Mouse (Mus musculus) forebrain, embryonic 15.5 days (tissue): ENCODE results near the gene Xpo4. TPM values are rescaled to one million over a fixed set of nuclear protein-coding genes. Genes with fewer than 3 reads are reported as not detected.

Experiments used
- ATAC-seq: fragments of 200-750 bp; cut with Nextera tagmentation; replicated peaks from 2 replicates; pipeline ENCODE4 v1.8.0; 2017; ENCODE audit warnings: mild to moderate bottlenecking, moderate TSS enrichment, moderate library complexity
- H3K27ac ChIP-seq: fragments of 300-500 bp; sonication (generic); replicated peaks from 2 replicates; pipeline ENCODE4 v1.5.1; 2015; ENCODE audit warnings: mild to moderate bottlenecking, inconsistent platforms
- H3K27me3 ChIP-seq: fragments of 300-500 bp; sonication (generic); 2 replicates; pipeline ENCODE4 v1.6.1; 2015; ENCODE audit warnings: inconsistent platforms
- H3K36me3 ChIP-seq: fragments of 300-500 bp; sonication (generic); 2 replicates; pipeline ENCODE4 v1.6.1; 2015; ENCODE audit warnings: mild to moderate bottlenecking, inconsistent platforms
- H3K4me1 ChIP-seq: fragments of 300-500 bp; sonication (generic); 2 replicates; pipeline ENCODE4 v1.6.1; 2015; ENCODE audit warnings: inconsistent platforms
- H3K4me2 ChIP-seq: fragments of 300-500 bp; sonication (generic); replicated peaks from 2 replicates; pipeline ENCODE4 v1.6.1; 2015; ENCODE audit warnings: mild to moderate bottlenecking, inconsistent platforms
- H3K4me3 ChIP-seq: fragments of 300-500 bp; sonication (generic); 2 replicates; pipeline ENCODE4 v1.5.1; 2015; ENCODE audit warnings: mild to moderate bottlenecking, inconsistent platforms
- H3K9ac ChIP-seq: fragments of 300-500 bp; sonication (generic); replicated peaks from 2 replicates; pipeline ENCODE4 v1.6.1; 2015; ENCODE audit warnings: mild to moderate bottlenecking, inconsistent platforms
- H3K9me3 ChIP-seq: fragments of 300-500 bp; sonication (generic); 2 replicates; pipeline ENCODE4 v1.6.1; 2016; ENCODE audit warnings: inconsistent platforms
- WGBS: fragments of 180-500 bp; shearing (Covaris S2); methylation state at CpG from one replicate; pipeline ENCODE4 v1.1.7; 2015; ENCODE audit warnings: mixed read lengths; 5-methylcytosine and 5-hydroxymethylcytosine counted together
- polyA plus RNA-seq: library from polyadenylated mRNA; unstranded; fragments of >200 nt; fragmentation: Nextera tagmentation; extraction: Ambion mirVana; gene quantifications from 2 replicates; pipeline ENCODE4 v1.2.1, GENCODE M21; 2015

Gene Xpo4
- polyA plus RNA-seq, 1 experiment from 2014 or later = 14.9 TPM

DNA sequence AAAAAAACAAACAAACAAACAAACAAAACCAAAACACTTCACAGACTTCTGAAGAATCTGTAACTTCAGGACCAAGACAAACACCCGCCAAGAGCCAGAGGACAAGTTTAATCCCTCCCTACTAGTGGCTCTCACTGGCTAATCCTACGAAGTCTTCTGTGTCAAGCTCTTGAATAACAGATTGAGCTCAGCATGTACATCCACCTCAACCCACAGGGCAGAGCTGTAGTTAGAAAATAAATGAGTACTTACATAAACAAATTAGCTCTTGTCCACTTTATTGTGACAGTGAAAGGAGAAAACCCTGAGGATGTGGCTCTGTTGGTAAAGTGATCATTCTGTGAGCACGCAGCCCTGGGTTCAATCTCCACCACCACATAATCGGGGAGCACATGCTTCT, 43.5 kb downstream of the Xpo4 start:
- WGBS = 53% methylated on average over 4 of the region's 4 CpGs
- H3K36me3 ChIP-seq = peaks cover 14% of the 10 kb centered on the region; the same call in 1 of the 2 replicates
- no peaks in the 10 kb centered on the region for H3K9me3 ChIP-seq
- no peak overlapping the region for H3K4me2 ChIP-seq
- H3K27ac ChIP-seq = no peak overlapping the region
- ATAC-seq = no peak
- no peaks in the 10 kb centered on the region for H3K27me3 ChIP-seq
- H3K4me3 ChIP-seq = no peak overlapping the region
- H3K4me1 ChIP-seq = peaks cover 13% of the 10 kb centered on the region
- no peak overlapping the region for H3K9ac ChIP-seq

DNA sequence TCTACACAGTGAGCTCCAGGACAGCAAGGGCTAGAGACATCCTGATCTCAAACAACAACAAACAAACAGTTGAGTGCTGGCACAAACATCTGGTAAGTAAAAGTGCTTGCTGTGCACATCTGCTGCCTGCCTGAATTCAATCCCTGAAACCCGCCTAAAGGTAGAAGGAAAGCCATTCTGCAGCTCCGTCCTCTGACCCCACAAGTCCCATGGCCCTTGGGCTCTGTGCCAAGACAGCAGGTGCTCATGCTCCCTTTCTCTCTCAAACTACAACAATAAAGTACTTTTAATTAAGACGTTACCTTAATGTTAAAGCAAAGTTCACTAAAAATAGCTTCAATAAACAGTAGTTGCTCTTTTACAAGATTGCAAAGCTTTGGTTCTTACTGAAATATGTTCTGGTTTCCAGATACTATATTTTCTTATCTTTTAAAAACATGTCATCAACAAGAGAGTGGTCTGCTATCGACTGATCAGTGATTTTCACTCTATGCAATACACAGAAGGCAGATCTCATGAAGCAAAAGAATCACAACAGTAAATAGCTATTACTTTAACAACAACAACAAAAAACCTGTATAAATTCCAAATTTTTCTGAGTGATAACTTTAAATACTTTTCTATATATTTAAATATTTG, 44.5 kb downstream of the Xpo4 start:
- H3K36me3 ChIP-seq = peaks cover 6% of the 10 kb centered on the region; the same call in 1 of the 2 replicates
- 36% methylated on average over 4 of the region's 4 CpGs for WGBS
- H3K9me3 ChIP-seq = no peaks in the 10 kb centered on the region
- no peaks in the 10 kb centered on the region for H3K27me3 ChIP-seq
- H3K4me3 ChIP-seq = no peak overlapping the region
- no peak overlapping the region for H3K27ac ChIP-seq
- ATAC-seq = no peak
- H3K4me2 ChIP-seq = no peak overlapping the region
- peaks cover 20% of the 10 kb centered on the region for H3K4me1 ChIP-seq
- H3K9ac ChIP-seq = no peak overlapping the region

DNA sequence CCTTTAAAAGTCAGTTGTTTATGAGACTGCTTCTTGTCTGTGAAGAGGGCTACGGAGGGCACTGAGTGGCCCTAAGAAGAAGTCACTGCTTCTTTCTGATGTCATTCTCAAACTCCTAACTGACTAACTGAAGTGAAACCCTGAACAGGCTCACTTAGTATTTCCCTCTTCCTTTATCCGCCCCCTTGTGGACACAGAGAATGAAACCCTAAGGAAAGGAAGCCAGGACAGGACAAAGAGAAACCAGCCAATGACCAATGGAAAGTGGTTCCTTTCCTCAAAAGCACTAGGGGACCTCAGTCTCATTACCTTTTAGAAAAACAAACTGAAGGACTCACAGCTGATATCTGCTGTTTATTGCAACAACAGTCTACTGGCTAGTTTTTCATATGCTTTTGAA, 45.7 kb downstream of the Xpo4 start:
- no peak overlapping the region for H3K4me3 ChIP-seq
- no peak overlapping the region for H3K27ac ChIP-seq
- peaks cover 21% of the 10 kb centered on the region for H3K4me1 ChIP-seq
- 0 out of 2 replicates have a peak, but pooled peaks cover 6% of the 10 kb centered on the region for H3K36me3 ChIP-seq
- no peaks in the 10 kb centered on the region for H3K9me3 ChIP-seq
- no peak overlapping the region for H3K4me2 ChIP-seq
- H3K9ac ChIP-seq = no peak overlapping the region
- ATAC-seq = no peak
- 44% methylated on average over 2 of the region's 2 CpGs for WGBS
- H3K27me3 ChIP-seq = no peaks in the 10 kb centered on the region

DNA sequence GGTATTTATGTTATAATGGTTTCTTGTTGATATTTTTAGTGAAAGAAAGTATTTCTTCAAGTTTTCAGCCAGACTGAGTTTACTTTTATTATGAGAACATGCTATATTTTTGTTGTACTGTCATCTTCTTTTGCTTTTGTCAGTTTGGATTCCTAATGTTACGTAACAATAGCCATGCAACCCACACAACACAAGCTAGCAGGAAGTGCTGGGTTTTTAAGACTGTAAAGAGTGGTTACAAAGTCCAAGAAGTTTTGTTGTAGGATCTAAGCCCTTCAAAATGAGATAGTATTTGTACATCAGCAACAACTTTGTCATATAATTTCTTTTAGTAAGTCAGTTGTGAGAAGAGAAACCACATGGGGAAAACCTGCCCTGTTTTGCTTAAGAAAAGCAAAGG, 47.6 kb downstream of the Xpo4 start:
- peaks cover 21% of the 10 kb centered on the region for H3K4me1 ChIP-seq
- H3K4me2 ChIP-seq = no peak overlapping the region
- ATAC-seq = no peak
- no peak overlapping the region for H3K4me3 ChIP-seq
- H3K9me3 ChIP-seq = no peaks in the 10 kb centered on the region
- H3K27me3 ChIP-seq = no peaks in the 10 kb centered on the region
- no peak overlapping the region for H3K9ac ChIP-seq
- H3K27ac ChIP-seq = no peak overlapping the region
- WGBS = 95% methylated on average over 1 of the region's 1 CpGs
- 0 out of 2 replicates have a peak, but pooled peaks cover 2% of the 10 kb centered on the region for H3K36me3 ChIP-seq

DNA sequence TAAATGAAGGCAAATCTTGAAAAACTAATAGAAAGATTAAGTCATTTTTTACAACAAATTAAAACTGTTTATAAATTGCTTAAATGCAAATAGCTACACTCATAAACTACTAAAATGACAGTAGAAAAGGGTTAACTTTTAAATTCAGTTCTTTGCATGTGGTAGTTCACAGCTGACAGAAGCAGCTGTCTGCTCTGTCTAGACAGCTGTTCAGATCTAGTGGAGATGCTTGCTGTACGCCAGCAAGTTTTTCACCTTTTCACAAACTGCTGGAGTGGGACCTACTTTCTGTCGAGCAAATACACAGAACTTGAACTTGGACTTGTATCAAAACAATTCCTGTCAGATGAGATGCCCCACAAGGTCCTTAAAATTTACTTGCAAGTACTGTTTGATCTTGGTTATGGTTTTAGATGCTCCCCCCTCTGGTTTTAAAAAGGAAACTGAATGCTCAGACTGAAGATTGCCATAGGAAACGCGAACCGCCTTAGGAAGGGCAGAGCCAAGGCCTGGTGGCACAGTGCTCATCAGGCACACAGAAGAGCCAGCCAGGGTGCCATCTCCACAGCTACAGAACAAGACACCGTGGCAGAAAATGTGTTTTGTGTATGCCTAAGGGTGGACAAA, 48.8 kb downstream of the Xpo4 start:
- Histone ChIP-seq H3K9me3 (no peaks in the 10 kb centered on the region), H3K4me3 (no peak overlapping the region), H3K4me1 (peaks cover 12% of the 10 kb centered on the region), H3K4me2 (no peak overlapping the region), H3K36me3 (0 out of 2 replicates have a peak, but pooled peaks cover 2% of the 10 kb centered on the region), H3K27me3 (no peaks in the 10 kb centered on the region), H3K27ac (no peak overlapping the region), H3K9ac (no peak overlapping the region)
- no peak for ATAC-seq
- 64% methylated on average over 6 of the region's 6 CpGs for WGBS

DNA sequence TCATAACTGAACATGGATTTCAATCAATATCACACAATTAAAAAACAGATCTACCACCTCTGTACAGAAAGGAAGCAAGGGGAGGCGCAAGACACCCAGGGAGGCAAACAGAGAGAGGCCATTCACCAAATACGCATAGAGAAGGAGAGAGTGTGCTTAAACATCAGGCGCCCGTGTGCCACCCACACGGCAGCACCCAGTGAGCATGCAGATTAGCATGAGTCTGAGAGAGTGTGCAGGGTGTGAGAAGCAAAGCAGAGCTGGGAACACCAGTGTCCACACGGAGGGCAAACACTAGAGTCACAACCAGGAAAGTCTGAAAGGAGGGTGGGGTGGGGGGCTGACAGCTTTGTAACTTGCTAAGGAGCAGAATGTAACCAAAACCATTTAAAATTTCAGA, 49.4 kb downstream of the Xpo4 start:
- ATAC-seq = no peak
- WGBS = 50% methylated on average over 6 of the region's 6 CpGs
- Histone ChIP-seq H3K4me1 (peaks cover 18% of the 10 kb centered on the region), H3K36me3 (0 out of 2 replicates have a peak, but pooled peaks cover 2% of the 10 kb centered on the region), H3K4me3 (no peak overlapping the region), H3K9me3 (no peaks in the 10 kb centered on the region), H3K27me3 (no peaks in the 10 kb centered on the region), H3K4me2 (no peak overlapping the region), H3K27ac (no peak overlapping the region), H3K9ac (no peak overlapping the region)

DNA sequence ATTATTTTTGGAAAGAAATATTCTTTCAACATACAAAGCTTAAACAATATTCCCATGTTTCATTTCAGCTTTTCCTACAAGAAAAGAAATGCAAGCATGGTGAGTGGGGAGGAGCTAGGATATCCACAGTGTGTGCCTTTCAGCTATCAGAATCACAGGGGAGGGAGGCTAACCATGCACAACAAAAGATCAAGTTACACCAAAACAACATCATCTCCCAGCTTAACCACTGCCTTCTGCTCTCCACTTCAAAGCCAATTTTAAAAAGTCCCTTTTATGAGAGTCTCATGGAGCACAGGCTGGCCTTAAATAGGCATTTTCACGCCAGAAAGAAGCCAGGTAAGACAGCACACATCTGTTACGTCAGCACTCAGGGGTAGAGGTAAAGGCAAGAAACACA, 54.2 kb downstream of the Xpo4 start:
- WGBS = 41% methylated on average over 2 of the region's 2 CpGs
- H3K36me3 ChIP-seq = 0 out of 2 replicates have a peak, but pooled peaks cover 2% of the 10 kb centered on the region

DNA sequence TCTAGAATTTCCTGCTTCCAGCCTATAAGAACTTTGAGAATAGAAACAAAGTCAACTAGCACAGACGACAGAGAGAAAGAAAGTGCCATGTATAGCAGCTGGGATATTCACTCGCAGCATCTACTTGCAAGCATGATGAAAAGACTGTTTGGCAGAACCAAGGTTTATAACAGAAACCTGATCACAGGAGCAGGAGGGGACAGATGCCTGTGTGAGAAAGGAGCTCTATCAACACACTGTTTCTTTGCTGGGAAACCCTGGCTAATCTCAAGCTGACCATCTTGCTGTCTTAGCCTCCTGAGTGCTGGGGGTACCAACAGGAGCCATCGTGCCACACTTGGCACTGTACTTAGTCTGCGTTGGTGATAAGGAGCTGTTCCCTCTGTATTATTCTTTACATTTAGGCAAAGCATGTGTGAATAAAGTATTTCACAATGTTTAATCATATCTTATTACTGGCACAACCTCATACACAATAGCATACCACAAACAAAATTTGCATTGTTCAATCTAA, 55.4 kb downstream of the Xpo4 start:
- 52% methylated on average over 4 of the region's 4 CpGs for WGBS
- 0 out of 2 replicates have a peak, but pooled peaks have one; percentile 23 for ATAC-seq

More for the DNA sequence above, 54.2 kb downstream of the Xpo4 start:
- Histone ChIP-seq H3K4me2 (no peak overlapping the region), H3K9me3 (no peaks in the 10 kb centered on the region), H3K27ac (no peak overlapping the region), H3K4me1 (peaks cover 44% of the 10 kb centered on the region), H3K4me3 (no peak overlapping the region), H3K9ac (no peak overlapping the region), H3K27me3 (no peaks in the 10 kb centered on the region)
- no peak for ATAC-seq

DNA sequence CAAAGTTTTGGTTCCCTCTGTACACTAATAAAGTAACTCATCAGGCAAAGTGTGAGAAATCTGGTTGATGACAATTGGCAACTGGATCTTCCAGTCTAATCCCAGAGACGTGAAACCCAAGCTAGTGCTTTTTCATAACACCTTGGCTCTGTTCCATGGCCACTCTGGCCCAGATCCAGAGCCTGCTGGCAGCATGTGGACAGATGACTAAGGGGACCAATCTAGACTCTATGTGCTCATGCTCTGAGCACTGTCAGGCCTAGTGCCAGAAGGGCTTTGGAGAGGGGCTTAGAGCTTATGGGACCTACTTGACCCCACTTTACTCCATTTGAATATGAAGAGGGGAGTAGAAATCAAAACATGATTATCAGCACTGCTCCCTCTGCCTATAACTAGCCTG, 57.7 kb downstream of the Xpo4 start:
- Histone ChIP-seq H3K4me3 (no peak overlapping the region), H3K4me2 (no peak overlapping the region), H3K9ac (no peak overlapping the region), H3K9me3 (no peaks in the 10 kb centered on the region), H3K27ac (peak overlapping the region; percentile 51; the same call in 1 of the 2 replicates), H3K4me1 (peaks cover 44% of the 10 kb centered on the region), H3K27me3 (no peaks in the 10 kb centered on the region), H3K36me3 (peaks cover 15% of the 10 kb centered on the region; the same call in 1 of the 2 replicates)
- WGBS = 0% methylated on average over 1 of the region's 1 CpGs
- ATAC-seq = peak; percentile 93

More for the DNA sequence above, 55.4 kb downstream of the Xpo4 start:
- Histone ChIP-seq H3K27me3 (no peaks in the 10 kb centered on the region), H3K9me3 (no peaks in the 10 kb centered on the region), H3K4me2 (no peak overlapping the region), H3K9ac (no peak overlapping the region), H3K4me3 (no peak overlapping the region), H3K4me1 (peaks cover 42% of the 10 kb centered on the region), H3K27ac (peak overlapping the region; percentile 70), H3K36me3 (0 out of 2 replicates have a peak, but pooled peaks cover 4% of the 10 kb centered on the region)

DNA sequence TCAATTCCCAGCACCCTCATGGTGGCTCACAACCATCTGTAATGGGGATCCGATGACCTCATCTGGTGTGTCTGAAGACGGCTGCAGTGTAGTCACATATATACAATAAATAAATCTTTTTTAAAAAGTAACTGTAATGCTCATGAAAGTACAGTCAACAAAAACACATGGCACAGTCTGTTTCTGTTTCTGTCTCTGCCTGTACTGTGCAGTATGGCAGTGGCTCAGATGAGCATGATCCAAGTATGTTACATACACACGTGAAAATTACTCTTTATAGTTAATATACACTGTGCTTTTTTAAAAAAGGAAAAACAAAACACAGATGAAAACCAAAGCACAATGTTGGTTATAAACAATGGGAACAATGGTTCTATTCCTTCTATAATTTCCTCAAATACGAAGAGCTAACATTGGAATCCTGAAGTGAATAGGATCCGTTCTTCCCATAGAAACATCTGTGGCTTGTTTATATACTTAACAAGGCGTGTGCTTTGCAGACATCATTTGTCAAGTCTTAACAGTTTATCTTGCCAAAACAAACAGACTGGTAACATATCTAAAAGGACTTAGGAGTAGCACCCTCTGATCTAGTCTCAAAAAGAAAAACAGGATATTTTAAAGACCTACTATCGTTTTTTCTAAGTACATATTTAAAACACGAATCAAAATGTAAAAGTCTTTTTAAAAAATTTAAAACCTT, 58.4 kb downstream of the Xpo4 start:
- Histone ChIP-seq H3K9me3 (no peaks in the 10 kb centered on the region), H3K27me3 (no peaks in the 10 kb centered on the region), H3K4me2 (no peak overlapping the region), H3K4me3 (no peak overlapping the region), H3K9ac (no peak overlapping the region), H3K36me3 (peaks cover 21% of the 10 kb centered on the region), H3K27ac (peak overlapping the region; percentile 48; the same call in 1 of the 2 replicates), H3K4me1 (peaks cover 44% of the 10 kb centered on the region)
- 0 out of 2 replicates have a peak, but pooled peaks have one; percentile 23 for ATAC-seq
- WGBS = 52% methylated on average over 8 of the region's 8 CpGs

DNA sequence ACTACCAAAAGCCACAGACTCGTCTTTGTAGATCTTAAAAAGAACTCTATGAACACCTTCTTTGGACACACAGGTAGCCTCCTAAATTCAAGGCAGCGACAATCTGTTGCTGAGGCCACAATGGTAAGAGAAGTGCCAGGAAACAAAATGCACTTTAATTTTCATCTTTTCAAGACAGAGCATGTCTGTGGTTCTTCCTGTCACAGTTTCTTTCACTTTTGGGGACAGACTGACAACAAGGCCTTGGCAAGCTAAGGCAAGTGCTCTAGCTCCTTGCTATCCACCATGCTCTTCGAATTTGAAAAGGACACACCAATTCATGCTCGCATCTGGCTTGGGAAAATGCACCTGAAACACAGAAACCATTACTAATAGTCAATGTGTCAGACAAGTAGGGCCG, 72.0 kb downstream of the Xpo4 start:
- H3K4me3 ChIP-seq = no peak overlapping the region
- H3K9me3 ChIP-seq = no peaks in the 10 kb centered on the region
- peaks cover 56% of the 10 kb centered on the region for H3K36me3 ChIP-seq
- H3K27me3 ChIP-seq = no peaks in the 10 kb centered on the region
- H3K27ac ChIP-seq = no peak overlapping the region
- no peak overlapping the region for H3K9ac ChIP-seq
- ATAC-seq = no peak
- H3K4me2 ChIP-seq = no peak overlapping the region
- 93% methylated on average over 5 of the region's 5 CpGs for WGBS
- no peaks in the 10 kb centered on the region for H3K4me1 ChIP-seq

DNA sequence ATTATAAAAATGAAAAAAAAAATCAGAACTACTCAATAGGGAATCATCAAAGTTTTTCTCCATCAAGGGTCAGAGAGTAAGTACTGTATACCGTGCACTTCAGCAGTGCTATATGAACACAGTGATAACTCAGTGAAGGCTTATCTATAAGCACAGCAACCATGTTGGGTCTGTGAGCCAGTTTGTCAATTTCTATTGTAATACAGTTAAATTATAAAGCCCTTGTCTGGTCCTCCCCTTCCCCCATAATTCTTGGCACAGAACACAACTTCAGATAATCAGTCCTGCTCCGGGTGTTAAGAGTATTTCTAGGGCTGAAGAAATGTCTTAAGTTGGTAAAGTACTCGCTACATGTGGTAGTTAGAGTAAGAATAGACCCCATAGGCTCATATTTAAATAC, 73.4 kb downstream of the Xpo4 start:
- no peak overlapping the region for H3K9ac ChIP-seq
- H3K4me1 ChIP-seq = no peaks in the 10 kb centered on the region
- H3K9me3 ChIP-seq = no peaks in the 10 kb centered on the region
- no peaks in the 10 kb centered on the region for H3K27me3 ChIP-seq
- peaks cover 64% of the 10 kb centered on the region for H3K36me3 ChIP-seq
- H3K27ac ChIP-seq = no peak overlapping the region
- WGBS = 94% methylated on average over 3 of the region's 3 CpGs
- no peak for ATAC-seq
- H3K4me3 ChIP-seq = no peak overlapping the region
- no peak overlapping the region for H3K4me2 ChIP-seq
